Mouse (Mus musculus): ENCODE measurements around the gene Brox.

The Brox gene

GRCm38 (mm10) chr1:183272867-183273818 is 23.9 kb downstream of the Brox start:
- no peak for DNase-seq (ENCODE audit: low read depth, low spot score)

GRCm38 (mm10) chr1:183267666-183268065 is 29.4 kb downstream of the Brox start:
- DNase-seq (ENCODE audit: low read depth, low spot score) = no peak

GRCm38 (mm10) chr1:183265921-183266467 is 31.1 kb downstream of the Brox start:
- DNase-seq (ENCODE audit: low read depth, low spot score) = no peak

GRCm38 (mm10) chr1:183264145-183265008 is 32.7 kb downstream of the Brox start:
- DNase-seq (ENCODE audit: low read depth, low spot score) = no peak

GRCm38 (mm10) chr1:183252574-183252973 is 44.5 kb downstream of the Brox start:
- no peak for DNase-seq (ENCODE audit: low read depth, low spot score)

- no peak for DNase-seq (ENCODE audit: low read depth, low spot score)
Observed at GRCm38 (mm10) chr1:183251818-183252217, 45.3 kb downstream of the Brox start.

- no peak for DNase-seq (ENCODE audit: low read depth, low spot score)
Observed at GRCm38 (mm10) chr1:183250612-183251011, 46.5 kb downstream of the Brox start.

GRCm38 (mm10) chr1:183248144-183248543 is 48.9 kb downstream of the Brox start:
- DNase-seq (ENCODE audit: low read depth, low spot score) = no peak

- no peak for DNase-seq (ENCODE audit: low read depth, low spot score)
Observed at GRCm38 (mm10) chr1:183243293-183243692, 53.8 kb downstream of the Brox start.

GRCm38 (mm10) chr1:183237901-183238300 is 59.2 kb downstream of the Brox start:
- DNase-seq (ENCODE audit: low read depth, low spot score) = no peak

- DNase-seq (ENCODE audit: low read depth, low spot score) = no peak
Observed at GRCm38 (mm10) chr1:183236460-183236859, 60.6 kb downstream of the Brox start.

- no peak for DNase-seq (ENCODE audit: low read depth, low spot score)
Observed at GRCm38 (mm10) chr1:183233679-183234174, 63.3 kb downstream of the Brox start.

- DNase-seq (ENCODE audit: low read depth, low spot score) = no peak
Observed at GRCm38 (mm10) chr1:183232985-183233678, 63.9 kb downstream of the Brox start.

GRCm38 (mm10) chr1:183227469-183227868 is 69.6 kb downstream of the Brox start:
- no peak for DNase-seq (ENCODE audit: low read depth, low spot score)
